Mouse (Mus musculus) heart, embryonic 16.5 days (tissue): ENCODE data around the gene Pdik1l. TPM values are rescaled to one million over a fixed set of nuclear protein-coding genes. Genes with fewer than 3 reads are reported as not detected.

Experiments
- ATAC-seq: fragments of 200-750 bp; cut with Nextera tagmentation; replicated peaks from 2 replicates; pipeline ENCODE4 v1.8.0; 2017; ENCODE audit warnings: moderate number of reproducible peaks; ENCODE audit not compliant: insufficient read depth, low FRiP score; ENCODE audit errors: extremely low read depth
- H3K27ac ChIP-seq: fragments of 300-500 bp; sonication (generic); 2 replicates; pipeline ENCODE4 v1.5.1; 2014; ENCODE audit warnings: mild to moderate bottlenecking, low read length, control low read depth, moderate library complexity
- H3K27me3 ChIP-seq: fragments of 300-500 bp; sonication (generic); 2 replicates; pipeline ENCODE4 v1.6.1; 2014; ENCODE audit warnings: low read length, mixed read lengths; ENCODE audit not compliant: control insufficient read depth, insufficient read depth
- H3K36me3 ChIP-seq: fragments of 300-500 bp; sonication (generic); 2 replicates; pipeline ENCODE4 v1.6.1; 2014; ENCODE audit not compliant: control insufficient read depth, insufficient read depth
- H3K4me1 ChIP-seq: fragments of 300-500 bp; sonication (generic); 2 replicates; pipeline ENCODE4 v1.6.1; 2014; ENCODE audit warnings: low read length, mixed read lengths; ENCODE audit not compliant: control insufficient read depth, insufficient read depth
- H3K4me2 ChIP-seq: fragments of 300-500 bp; sonication (generic); 2 replicates; pipeline ENCODE4 v1.6.1; 2014; ENCODE audit warnings: low read depth, mild to moderate bottlenecking, control low read depth, low read length
- H3K4me3 ChIP-seq: fragments of 300-500 bp; sonication (generic); 2 replicates; pipeline ENCODE4 v1.5.1; 2014; ENCODE audit warnings: mild to moderate bottlenecking, control low read depth, low read length
- H3K9ac ChIP-seq: fragments of 300-500 bp; sonication (generic); 2 replicates; pipeline ENCODE4 v1.6.1; 2014; ENCODE audit warnings: low read length, control low read depth
- H3K9me3 ChIP-seq: fragments of 300-500 bp; sonication (generic); replicated peaks from 2 replicates; pipeline ENCODE4 v1.6.1; 2016; ENCODE audit warnings: low read length; ENCODE audit not compliant: control insufficient read depth
- WGBS: fragments of 180-500 bp; shearing (Covaris S2); extraction: QIAGEN DNeasy Blood & Tissue Kit; methylation state at CpG from one replicate; pipeline ENCODE4 v1.1.7; 2014; 5-methylcytosine and 5-hydroxymethylcytosine counted together
- polyA plus RNA-seq: library from polyadenylated mRNA; unstranded; fragments of >200 nt; fragmentation: Nextera tagmentation; extraction: Ambion mirVana; gene quantifications from 2 replicates; pipeline ENCODE4 v1.2.1, GENCODE M21; 2015

Pdik1l gene
- 13.0 and 13.9 TPM in 2 replicates for polyA plus RNA-seq

GRCm38 (mm10) chr4:134287575-134288025 is at the start of gene Pdik1l:
Gene Pdik1l, minus strand, starts transcription at chr4:134287895.
- Histone ChIP-seq H3K27me3 (no peaks in the 10 kb centered on the region), H3K36me3 (peaks cover 8% of the 10 kb centered on the region), H3K4me1 (peaks cover 31% of the 10 kb centered on the region), H3K27ac (peak within 1 kb of the TSS; percentile 99), H3K4me3 (peak within 1 kb of the TSS; percentile 88), H3K9me3 (no peaks in the 10 kb centered on the region), H3K9ac (peak within 1 kb of the TSS; percentile 94), H3K4me2 (peak within 1 kb of the TSS; percentile 83)
- ATAC-seq: peak; percentile 70
- 0% methylated on average over 40 of the region's 43 CpGs for WGBS

- no peak overlapping the region for H3K4me2 ChIP-seq
- H3K4me1 ChIP-seq: peaks cover 2% of the 10 kb centered on the region; the same call in 1 of the 2 replicates
- no peak for ATAC-seq
- WGBS: 60% methylated on average over 5 of the region's 5 CpGs
- H3K27ac ChIP-seq: 0 out of 2 replicates have a peak overlapping the region, but pooled peaks have one; percentile 36
- no peak overlapping the region for H3K9ac ChIP-seq
- H3K4me3 ChIP-seq: no peak overlapping the region
- H3K36me3 ChIP-seq: peaks cover 17% of the 10 kb centered on the region
- H3K27me3 ChIP-seq: no peaks in the 10 kb centered on the region
- H3K9me3 ChIP-seq: no peaks in the 10 kb centered on the region
Observed at GRCm38 (mm10) chr4:134330281-134330680, 42.6 kb upstream of the Pdik1l start.

GRCm38 (mm10) chr4:134328832-134329231 is 41.1 kb upstream of the Pdik1l start:
- Histone ChIP-seq H3K9me3 (no peaks in the 10 kb centered on the region), H3K4me1 (peaks cover 8% of the 10 kb centered on the region), H3K9ac (no peak overlapping the region), H3K27me3 (no peaks in the 10 kb centered on the region), H3K36me3 (peaks cover 28% of the 10 kb centered on the region), H3K4me2 (no peak overlapping the region), H3K4me3 (no peak overlapping the region), H3K27ac (no peak overlapping the region)
- WGBS: 68% methylated on average over 8 of the region's 8 CpGs
- ATAC-seq: no peak

GRCm38 (mm10) chr4:134328151-134328550 is 40.5 kb upstream of the Pdik1l start:
- peaks cover 28% of the 10 kb centered on the region for H3K36me3 ChIP-seq
- 56% methylated on average over 8 of the region's 8 CpGs for WGBS
- H3K4me3 ChIP-seq: no peak overlapping the region
- no peaks in the 10 kb centered on the region for H3K9me3 ChIP-seq
- no peak overlapping the region for H3K9ac ChIP-seq
- H3K4me2 ChIP-seq: no peak overlapping the region
- H3K4me1 ChIP-seq: peaks cover 8% of the 10 kb centered on the region
- H3K27ac ChIP-seq: no peak overlapping the region
- ATAC-seq: no peak
- H3K27me3 ChIP-seq: no peaks in the 10 kb centered on the region

- Histone ChIP-seq H3K4me1 (peaks cover 8% of the 10 kb centered on the region), H3K9me3 (no peaks in the 10 kb centered on the region), H3K36me3 (peaks cover 36% of the 10 kb centered on the region), H3K27me3 (no peaks in the 10 kb centered on the region), H3K27ac (no peak overlapping the region), H3K4me2 (no peak overlapping the region), H3K4me3 (no peak overlapping the region), H3K9ac (no peak overlapping the region)
- WGBS: 55% methylated on average over 5 of the region's 5 CpGs
- ATAC-seq: no peak
Observed at GRCm38 (mm10) chr4:134326859-134327530, 39.3 kb upstream of the Pdik1l start.

- no peaks in the 10 kb centered on the region for H3K27me3 ChIP-seq
- no peak overlapping the region for H3K4me3 ChIP-seq
- H3K4me1 ChIP-seq: peaks cover 13% of the 10 kb centered on the region
- no peak for ATAC-seq
- H3K9ac ChIP-seq: no peak overlapping the region
- peaks cover 48% of the 10 kb centered on the region for H3K36me3 ChIP-seq
- 31% methylated on average over 5 of the region's 5 CpGs for WGBS
- no peak overlapping the region for H3K4me2 ChIP-seq
- no peak overlapping the region for H3K27ac ChIP-seq
- no peaks in the 10 kb centered on the region for H3K9me3 ChIP-seq
Observed at GRCm38 (mm10) chr4:134324655-134325054, 37.0 kb upstream of the Pdik1l start.

GRCm38 (mm10) chr4:134321524-134321923 is 33.8 kb upstream of the Pdik1l start:
- Histone ChIP-seq H3K4me3 (no peak overlapping the region), H3K4me1 (peaks cover 31% of the 10 kb centered on the region), H3K9me3 (no peaks in the 10 kb centered on the region), H3K4me2 (no peak overlapping the region), H3K27ac (no peak overlapping the region), H3K36me3 (peaks cover 49% of the 10 kb centered on the region), H3K9ac (no peak overlapping the region), H3K27me3 (no peaks in the 10 kb centered on the region)
- WGBS: 52% methylated on average over 3 of the region's 3 CpGs
- no peak for ATAC-seq

GRCm38 (mm10) chr4:134319674-134320073 is 32.0 kb upstream of the Pdik1l start:
- peak overlapping the region; percentile 59 for H3K4me3 ChIP-seq
- H3K4me1 ChIP-seq: peaks cover 30% of the 10 kb centered on the region
- peak overlapping the region; percentile 65 for H3K27ac ChIP-seq
- no peaks in the 10 kb centered on the region for H3K27me3 ChIP-seq
- peak overlapping the region; percentile 71 for H3K4me2 ChIP-seq
- WGBS: 59% methylated on average over 5 of the region's 5 CpGs
- H3K9ac ChIP-seq: peak overlapping the region; percentile 56
- H3K36me3 ChIP-seq: peaks cover 33% of the 10 kb centered on the region
- no peak for ATAC-seq
- H3K9me3 ChIP-seq: no peaks in the 10 kb centered on the region

- Histone ChIP-seq H3K4me1 (peaks cover 32% of the 10 kb centered on the region), H3K9me3 (no peaks in the 10 kb centered on the region), H3K27me3 (no peaks in the 10 kb centered on the region), H3K4me2 (peak overlapping the region; percentile 71), H3K4me3 (peak overlapping the region; percentile 59), H3K27ac (peak overlapping the region; percentile 65), H3K36me3 (peaks cover 28% of the 10 kb centered on the region), H3K9ac (peak overlapping the region; percentile 56)
- 60% methylated on average over 5 of the region's 5 CpGs for WGBS
- ATAC-seq: no peak
Observed at GRCm38 (mm10) chr4:134319074-134319473, 31.4 kb upstream of the Pdik1l start.
